Mouse (Mus musculus): ENCODE results near the gene Ngb. TPM values are rescaled to one million over a fixed set of nuclear protein-coding genes. Genes with fewer than 3 reads are reported as not detected.

Ngb gene
- total and polyA plus RNA-seq, 2 experiments = 0.18 to 0.23 TPM

- no peaks in the 10 kb centered on the region for H3K4me1 ChIP-seq (ENCODE audit: control insufficient read depth, insufficient read depth, low read length)
- H3K4me3 ChIP-seq (ENCODE audit: insufficient read depth, low read depth, low read length) = no peak overlapping the region
- no peak for DNase-seq (ENCODE audit: extremely low read depth, low read depth, low spot score)
- no peak overlapping the region for H3K9ac ChIP-seq (ENCODE audit: low read depth, low read length)
- H3K27me3 ChIP-seq (ENCODE audit: control insufficient read depth, insufficient read depth, low read length) = no peaks in the 10 kb centered on the region
- WGBS = 73% methylated on average over 3 of the region's 3 CpGs
- peaks cover 2% of the 10 kb centered on the region; the same call in 1 of the 2 replicates for H3K36me3 ChIP-seq (ENCODE audit: control insufficient read depth, insufficient read depth, low read length)
- no peak for TF ChIP-seq POLR2A (IDR thresholded peaks at IDR 0.05; ENCODE audit: extremely low read depth, insufficient read depth, low read length)
- H3K27ac ChIP-seq (replicated peaks; ENCODE audit: insufficient read depth, low read depth, low read length) = no peak overlapping the region
- H3K79me2 ChIP-seq (ENCODE audit: control insufficient read depth, insufficient read depth, low read length) = no peaks in the 10 kb centered on the region
Measured at GRCm38 (mm10) chr12:87107357-87107977, 5.1 kb upstream of the Ngb start.

GRCm38 (mm10) chr12:87104796-87105195, 2.5 kb upstream of the Ngb start:
- TF ChIP-seq POLR2A (IDR thresholded peaks at IDR 0.05; ENCODE audit: extremely low read depth, insufficient read depth, low read length) = no peak
- TF ChIP-seq CTCF (IDR thresholded peaks at IDR 0.05; ENCODE audit: low read depth, low read length) = no peak
- 88% methylated on average over 4 of the region's 4 CpGs for WGBS
- DNase-seq (ENCODE audit: extremely low read depth, low read depth, low spot score) = no peak
- Histone ChIP-seq H3K4me3 (ENCODE audit: insufficient read depth, low read depth, low read length) (no peak overlapping the region), H3K4me1 (ENCODE audit: control insufficient read depth, insufficient read depth, low read length) (no peaks in the 10 kb centered on the region; the same call in 1 of the 2 replicates), H3K27ac (replicated peaks; ENCODE audit: insufficient read depth, low read depth, low read length) (no peak overlapping the region), H3K27me3 (ENCODE audit: control insufficient read depth, insufficient read depth, low read length) (peaks cover 7% of the 10 kb centered on the region; the same call in 1 of the 2 replicates), H3K36me3 (ENCODE audit: control insufficient read depth, insufficient read depth, low read length) (no peaks in the 10 kb centered on the region; the same call in 1 of the 2 replicates), H3K9ac (ENCODE audit: low read depth, low read length) (no peak overlapping the region), H3K79me2 (ENCODE audit: control insufficient read depth, insufficient read depth, low read length) (no peaks in the 10 kb centered on the region)

- Histone ChIP-seq H3K36me3 (ENCODE audit: control insufficient read depth, insufficient read depth, low read length) (no peaks in the 10 kb centered on the region; the same call in 1 of the 2 replicates), H3K4me1 (ENCODE audit: control insufficient read depth, insufficient read depth, low read length) (no peaks in the 10 kb centered on the region; the same call in 1 of the 2 replicates), H3K27me3 (ENCODE audit: control insufficient read depth, insufficient read depth, low read length) (peaks cover 7% of the 10 kb centered on the region; the same call in 1 of the 2 replicates), H3K79me2 (ENCODE audit: control insufficient read depth, insufficient read depth, low read length) (no peaks in the 10 kb centered on the region), H3K9ac (ENCODE audit: low read depth, low read length) (no peak overlapping the region), H3K27ac (replicated peaks; ENCODE audit: insufficient read depth, low read depth, low read length) (no peak overlapping the region), H3K4me3 (ENCODE audit: insufficient read depth, low read depth, low read length) (no peak overlapping the region)
- TF ChIP-seq POLR2A (IDR thresholded peaks at IDR 0.05; ENCODE audit: extremely low read depth, insufficient read depth, low read length) = no peak
- TF ChIP-seq CTCF (IDR thresholded peaks at IDR 0.05; ENCODE audit: low read depth, low read length) = no peak
- 87% methylated on average over 4 of the region's 4 CpGs for WGBS
- no peak for DNase-seq (ENCODE audit: extremely low read depth, low read depth, low spot score)
Measured at GRCm38 (mm10) chr12:87103471-87103870, 1.1 kb upstream of the Ngb start.

- 49% methylated on average over 4 of the region's 4 CpGs for WGBS
- H3K27ac ChIP-seq (replicated peaks; ENCODE audit: insufficient read depth, low read depth, low read length) = no peak overlapping the region
- no peaks in the 10 kb centered on the region for H3K36me3 ChIP-seq (ENCODE audit: control insufficient read depth, insufficient read depth, low read length)
- peaks cover 7% of the 10 kb centered on the region; the same call in 1 of the 2 replicates for H3K27me3 ChIP-seq (ENCODE audit: control insufficient read depth, insufficient read depth, low read length)
- H3K9ac ChIP-seq (ENCODE audit: low read depth, low read length) = no peak overlapping the region
- H3K4me1 ChIP-seq (ENCODE audit: control insufficient read depth, insufficient read depth, low read length) = no peaks in the 10 kb centered on the region; the same call in 1 of the 2 replicates
- peak; percentile 82 for DNase-seq (ENCODE audit: extremely low read depth, low read depth, low spot score)
- H3K4me3 ChIP-seq (ENCODE audit: insufficient read depth, low read depth, low read length) = no peak overlapping the region; the same call in 1 of the 2 replicates
- TF ChIP-seq POLR2A (IDR thresholded peaks at IDR 0.05; ENCODE audit: extremely low read depth, insufficient read depth, low read length) (no peak), CTCF (IDR thresholded peaks at IDR 0.05; ENCODE audit: low read depth, low read length) (no peak)
- no peaks in the 10 kb centered on the region for H3K79me2 ChIP-seq (ENCODE audit: control insufficient read depth, insufficient read depth, low read length)
Measured at GRCm38 (mm10) chr12:87100331-87100730, 2.0 kb downstream of the Ngb start.

GRCm38 (mm10) chr12:87093671-87094070, 8.7 kb downstream of the Ngb start:
- no peak for DNase-seq (ENCODE audit: extremely low read depth, low read depth, low spot score)
- no peaks in the 10 kb centered on the region for H3K36me3 ChIP-seq (ENCODE audit: control insufficient read depth, insufficient read depth, low read length)
- H3K9ac ChIP-seq (ENCODE audit: low read depth, low read length) = no peak overlapping the region
- no peaks in the 10 kb centered on the region for H3K79me2 ChIP-seq (ENCODE audit: control insufficient read depth, insufficient read depth, low read length)
- no peak overlapping the region for H3K4me3 ChIP-seq (ENCODE audit: insufficient read depth, low read depth, low read length)
- WGBS = 71% methylated on average over 6 of the region's 6 CpGs
- TF ChIP-seq POLR2A (IDR thresholded peaks at IDR 0.05; ENCODE audit: extremely low read depth, insufficient read depth, low read length) (no peak), CTCF (IDR thresholded peaks at IDR 0.05; ENCODE audit: low read depth, low read length) (no peak)
- no peaks in the 10 kb centered on the region; the same call in 1 of the 2 replicates for H3K4me1 ChIP-seq (ENCODE audit: control insufficient read depth, insufficient read depth, low read length)
- no peaks in the 10 kb centered on the region for H3K27me3 ChIP-seq (ENCODE audit: control insufficient read depth, insufficient read depth, low read length)
- no peak overlapping the region for H3K27ac ChIP-seq (replicated peaks; ENCODE audit: insufficient read depth, low read depth, low read length)

- 67% methylated on average over 4 of the region's 4 CpGs for WGBS
Measured at GRCm38 (mm10) chr12:87093249-87093648, 9.1 kb downstream of the Ngb start.

More at GRCm38 (mm10) chr12:87093249-87093648, 9.1 kb downstream of the Ngb start:
- H3K27me3 ChIP-seq (ENCODE audit: control insufficient read depth, insufficient read depth, low read length) = no peaks in the 10 kb centered on the region
- H3K36me3 ChIP-seq (ENCODE audit: control insufficient read depth, insufficient read depth, low read length) = no peaks in the 10 kb centered on the region
- TF ChIP-seq POLR2A (IDR thresholded peaks at IDR 0.05; ENCODE audit: extremely low read depth, insufficient read depth, low read length) (no peak), CTCF (IDR thresholded peaks at IDR 0.05; ENCODE audit: low read depth, low read length) (no peak)
- no peak overlapping the region for H3K4me3 ChIP-seq (ENCODE audit: insufficient read depth, low read depth, low read length)
- H3K79me2 ChIP-seq (ENCODE audit: control insufficient read depth, insufficient read depth, low read length) = no peaks in the 10 kb centered on the region
- no peaks in the 10 kb centered on the region; the same call in 1 of the 2 replicates for H3K4me1 ChIP-seq (ENCODE audit: control insufficient read depth, insufficient read depth, low read length)
- no peak overlapping the region for H3K27ac ChIP-seq (replicated peaks; ENCODE audit: insufficient read depth, low read depth, low read length)
- no peak overlapping the region for H3K9ac ChIP-seq (ENCODE audit: low read depth, low read length)
- no peak for DNase-seq (ENCODE audit: extremely low read depth, low read depth, low spot score)

Data from liver, adult 2 months (tissue).